Mouse (Mus musculus) left cerebral cortex, postnatal 36 days (tissue): ENCODE results near the gene Slc1a2. TPM values are rescaled to one million over a fixed set of nuclear protein-coding genes. Genes with fewer than 3 reads are reported as not detected.

Experiments
- DNase-seq, 2 experiments: peaks; one replicate each; pipeline ENCODE4 v3.0.0; 2021 to 2022; ENCODE audit warnings: low spot score in 2 of 2, mixed read lengths in 1 of 2
- intact Hi-C: fragments of 180-260 bp; cut with DNase I; formaldehyde crosslinking; loops from one replicate; pipeline ENCODE4 v1.15.1; 2025
- total RNA-seq, 2 experiments: library from RNA; stranded (reverse); gene quantifications; 2 replicates each; pipeline ENCODE4 v1.2.3; 2021

Gene Slc1a2
- total RNA-seq, 2 experiments from 2014 or later = 1,740 to 1,741 TPM

- DNase-seq = peak; percentile 61 to 63
- intact Hi-C loops = no loop called here
Measured at GRCm38 (mm10) chr2:102703556-102703955, 45.1 kb downstream of the Slc1a2 start.

GRCm38 (mm10) chr2:102704781-102705180 lies 46.3 kb downstream of the Slc1a2 start:
- DNase-seq = peak; percentile 62 to 69
- intact Hi-C loops = no loop called here

DNA sequence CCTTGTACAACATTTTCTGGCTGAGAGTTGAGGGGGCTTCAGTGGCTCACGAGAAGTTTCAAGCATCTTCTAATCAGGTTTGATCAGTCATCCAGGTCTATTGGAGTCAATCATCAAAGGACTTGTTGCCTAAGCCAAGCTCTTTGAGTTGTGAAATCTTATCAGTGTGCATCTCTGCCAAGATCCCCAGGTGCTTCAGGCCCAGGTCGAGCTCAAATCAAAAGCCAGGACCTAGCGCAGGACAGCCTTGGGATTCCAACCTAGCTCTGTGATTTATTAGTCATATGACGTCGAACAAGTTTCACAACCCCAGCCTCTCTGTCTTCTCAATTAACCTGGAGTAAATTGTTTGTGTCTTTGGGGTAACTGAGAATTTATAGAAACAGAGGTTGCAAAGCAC lies 53.1 kb downstream of the Slc1a2 start:
- DNase-seq = no peak
- intact Hi-C loops = no loop called here

- no peak for DNase-seq
- intact Hi-C loops = no loop called here
Measured at GRCm38 (mm10) chr2:102712049-102712448, 53.6 kb downstream of the Slc1a2 start.

GRCm38 (mm10) chr2:102712678-102713628 lies 54.5 kb downstream of the Slc1a2 start:
- intact Hi-C loops = no loop called here
- DNase-seq = no peak

- intact Hi-C loops = no loop called here
Measured at GRCm38 (mm10) chr2:102714320-102714719, 55.9 kb downstream of the Slc1a2 start.

DNA sequence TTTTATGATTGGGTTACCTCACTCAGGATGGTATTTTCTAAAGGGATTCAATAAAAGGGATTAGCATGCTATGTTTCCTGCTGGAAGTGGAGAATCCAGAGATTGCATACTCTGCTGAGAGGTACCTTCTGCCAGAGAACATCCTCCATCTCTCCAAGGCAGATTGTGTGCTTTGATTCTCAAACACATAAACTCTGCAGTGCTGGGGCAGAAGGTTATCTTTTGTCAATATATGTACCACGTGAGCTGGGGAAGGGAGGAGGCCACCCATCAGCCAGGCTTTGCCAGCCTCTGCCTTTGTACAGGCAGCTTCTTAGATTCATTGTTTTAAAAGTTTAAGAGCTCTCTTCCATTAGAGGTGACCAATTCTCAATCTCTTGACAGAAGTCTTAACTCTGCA lies 57.3 kb downstream of the Slc1a2 start:
- DNase-seq = no peak
- intact Hi-C loops = no loop called here

More at GRCm38 (mm10) chr2:102714320-102714719, 55.9 kb downstream of the Slc1a2 start:
- no peak for DNase-seq

DNA sequence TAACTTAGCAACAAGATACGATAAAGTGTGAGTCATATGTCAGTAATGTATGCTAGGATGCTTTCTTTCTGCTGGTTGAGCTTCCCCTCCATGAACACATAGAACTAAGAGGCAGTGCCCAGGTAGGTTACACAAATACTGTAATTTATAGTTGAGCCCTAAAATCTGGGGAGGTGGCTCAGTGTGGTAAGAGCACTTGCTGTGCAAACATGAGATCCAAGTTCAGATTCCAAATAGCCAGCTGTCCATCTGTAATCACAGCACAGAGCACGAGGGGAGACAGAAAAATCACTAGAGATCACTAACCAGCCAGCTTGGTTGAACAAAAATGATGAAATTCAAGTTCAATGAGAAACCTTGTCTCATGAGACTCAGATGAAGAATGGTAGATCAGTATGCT lies 63.4 kb downstream of the Slc1a2 start:
- DNase-seq = no peak

GRCm38 (mm10) chr2:102725054-102725453 lies 66.6 kb downstream of the Slc1a2 start:
- no peak for DNase-seq
- intact Hi-C loops = no loop called here

More for the DNA sequence above, 63.4 kb downstream of the Slc1a2 start:
- intact Hi-C loops = no loop called here

DNA sequence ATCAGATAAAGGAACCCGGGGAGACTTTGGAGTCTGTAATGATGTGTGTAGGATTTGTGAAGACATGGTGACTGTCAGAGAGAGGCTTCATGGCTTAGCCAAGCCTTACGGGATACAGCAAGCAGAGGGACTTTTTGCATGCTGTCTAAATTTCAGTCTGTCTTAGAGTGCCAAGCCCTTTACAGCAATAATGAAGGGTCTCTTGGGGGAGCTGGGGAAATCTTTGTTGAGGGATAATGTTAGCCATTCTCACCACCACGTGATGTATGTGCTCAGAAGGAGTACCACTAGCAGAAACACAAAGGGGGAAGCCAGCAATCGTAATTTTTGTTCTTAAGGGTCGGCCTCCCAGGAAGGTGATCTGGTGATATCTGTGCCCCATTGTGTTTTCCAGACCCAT lies 71.9 kb downstream of the Slc1a2 start:
- intact Hi-C loops = no loop called here
- no peak for DNase-seq

DNA sequence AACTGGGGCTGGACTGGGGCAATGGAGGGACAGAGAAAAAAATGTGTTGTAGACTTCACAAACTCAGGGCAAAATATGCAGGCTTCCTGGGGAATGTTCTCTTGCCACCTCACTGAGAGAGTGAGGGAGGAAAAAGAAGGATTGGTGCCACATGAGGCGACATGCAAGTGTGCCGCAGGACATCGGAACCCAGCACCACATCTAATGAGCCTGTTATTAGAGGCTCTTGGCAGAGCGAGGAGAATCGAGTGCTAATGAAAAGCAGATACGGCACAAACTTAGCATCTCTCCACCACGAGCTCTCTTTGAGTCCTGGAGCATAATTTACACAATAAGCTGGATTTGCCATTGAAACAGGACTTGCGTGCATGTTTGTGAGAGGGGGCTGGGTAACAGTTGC lies 72.3 kb downstream of the Slc1a2 start:
- intact Hi-C loops = no loop called here

GRCm38 (mm10) chr2:102733128-102733527 lies 74.7 kb downstream of the Slc1a2 start:
- no peak for DNase-seq
- intact Hi-C loops = no loop called here

More for the DNA sequence above, 72.3 kb downstream of the Slc1a2 start:
- DNase-seq = no peak

GRCm38 (mm10) chr2:102734055-102734454 lies 75.6 kb downstream of the Slc1a2 start:
- DNase-seq = no peak
- intact Hi-C loops = no loop called here

- no peak for DNase-seq
- intact Hi-C loops = no loop called here
Measured at GRCm38 (mm10) chr2:102735031-102735430, 76.6 kb downstream of the Slc1a2 start.

DNA sequence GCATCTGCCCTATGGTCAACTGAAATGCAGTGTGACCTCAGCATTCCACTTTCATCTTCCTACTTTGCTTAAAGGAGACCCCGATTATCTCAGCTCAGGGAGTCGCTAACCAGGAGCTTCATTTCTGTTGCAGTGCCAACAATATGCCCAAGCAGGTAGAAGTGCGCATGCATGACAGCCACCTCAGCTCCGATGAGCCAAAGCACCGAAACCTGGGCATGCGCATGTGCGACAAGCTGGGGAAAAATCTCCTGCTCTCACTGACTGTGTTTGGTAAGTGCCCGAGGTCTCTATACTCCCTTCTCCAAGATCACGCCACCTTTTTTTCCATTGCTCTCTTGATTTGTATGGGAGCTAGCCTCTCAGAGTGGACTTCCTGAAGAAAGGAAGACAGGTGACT lies 77.4 kb downstream of the Slc1a2 start:
- DNase-seq = no peak
- intact Hi-C loops = no loop called here

GRCm38 (mm10) chr2:102736490-102736889 lies 78.0 kb downstream of the Slc1a2 start:
- DNase-seq = no peak
- intact Hi-C loops = no loop called here

GRCm38 (mm10) chr2:102738852-102739251 lies 80.4 kb downstream of the Slc1a2 start:
- DNase-seq = no peak
- intact Hi-C loops = no loop called here

- DNase-seq = peak; percentile 50 to 65
- intact Hi-C loops = loop anchor here (5.0 kb wide), 1 partner anchor 275 kb away; no protein-coding TSS in a partner anchor
Measured at GRCm38 (mm10) chr2:102742685-102743084, 84.2 kb downstream of the Slc1a2 start.

- intact Hi-C loops = loop anchor here (5.0 kb wide), 1 partner anchor 273 kb away; no protein-coding TSS in a partner anchor
- no peak for DNase-seq
Measured at GRCm38 (mm10) chr2:102743918-102744696, 85.6 kb downstream of the Slc1a2 start.

DNA sequence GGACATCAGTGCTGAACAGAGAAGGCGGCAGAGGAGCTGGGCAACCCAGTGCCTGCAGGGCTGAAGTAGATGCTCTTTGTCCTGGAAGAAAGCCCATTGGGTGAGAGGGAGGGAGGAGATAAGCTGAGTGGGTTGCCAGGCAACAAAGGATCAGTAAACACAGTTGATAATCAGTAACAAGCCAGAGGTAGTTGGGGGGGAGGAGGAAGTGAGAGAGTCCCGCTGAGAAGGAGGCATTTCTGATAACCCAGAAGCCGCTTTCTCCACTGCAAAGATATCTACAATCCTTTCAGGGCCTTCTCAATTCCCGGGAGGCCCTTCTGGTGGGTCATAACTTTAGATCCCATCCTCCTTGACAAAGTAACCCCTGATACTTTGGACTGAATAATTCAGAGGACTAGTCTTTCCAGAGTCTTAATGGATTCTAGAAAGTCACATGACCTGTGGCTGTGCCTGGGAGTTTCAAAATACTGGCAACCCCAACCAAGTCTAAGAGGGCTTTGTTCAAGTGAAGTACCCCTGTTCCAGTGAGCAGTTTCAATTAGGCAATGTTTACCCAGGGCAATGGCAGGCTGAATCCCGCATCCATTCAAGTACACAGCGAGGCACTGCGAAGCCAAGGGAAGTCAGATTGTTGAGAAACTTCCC lies 86.9 kb downstream of the Slc1a2 start:
- intact Hi-C loops = no loop called here
- DNase-seq = no peak
